ENCODE assay signal across 21 mouse cellular contexts in the genomic region with DNA sequence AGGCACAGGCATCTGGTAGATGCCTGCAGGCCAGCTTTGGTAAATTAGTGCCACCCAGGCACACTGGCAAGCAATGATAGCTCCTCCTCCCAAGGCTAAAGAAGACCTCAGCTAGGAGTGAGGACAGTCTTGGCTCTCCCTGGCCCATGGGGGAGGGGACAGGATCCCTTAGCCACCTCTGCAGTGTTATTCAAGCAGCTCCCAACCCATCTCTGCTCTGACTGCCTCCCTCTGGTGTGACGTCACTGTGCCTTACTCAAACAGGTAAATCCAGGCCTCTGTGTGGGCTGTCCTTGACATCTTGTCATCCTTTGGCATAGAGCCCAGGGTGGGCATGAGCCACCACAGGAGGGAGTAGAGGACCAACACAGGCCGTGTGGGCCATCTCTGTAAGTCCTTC. TPM values are rescaled to one million over a fixed set of nuclear protein-coding genes. Genes with fewer than 3 reads are reported as not detected.
DNase-seq lines count a peak whose midpoint lies in the region; ATAC-seq lines count a peak whose summit lies in the region.
"Had no signal": no experiment of that assay in that cellular context is flagged by ENCODE, and none has a peak within 500 bp of the region (broad histone marks: within the 10 kb centered on the region; RNA-seq: fewer than 3 reads in every experiment).

No protein-coding gene starts in this region.

- intact Hi-C loops in gastrocnemius, postnatal 36 days (cut with DNase I) = loop anchor here (1.0 kb wide), 1 partner anchor 97 kb away; no protein-coding TSS in a partner anchor

- WGBS in heart, embryonic 12.5 days = 30% methylated on average over 2 of the region's 2 CpGs
- 41% methylated on average over 2 of the region's 2 CpGs for WGBS in embryonic facial prominence, embryonic 14.5 days

- ATAC-seq in heart, embryonic 12.5 days (ENCODE audit: insufficient number of reproducible peaks, low FRiP score) = peak; percentile 30; the same call in 1 of the 2 replicates
- ATAC-seq in embryonic facial prominence, embryonic 14.5 days (ENCODE audit: low read depth) = no peak
- ATAC-seq: activated CD4-positive, CD25-positive, alpha-beta regulatory T cell, adult 4 months; forebrain, embryonic 16.5 days; inflammation-experienced regulatory T-cells, adult 6 months; liver, postnatal 0 days had no signal

- H3K4me1 ChIP-seq in heart, embryonic 12.5 days (replicated peaks) = 0 out of 2 replicates have a peak, but pooled peaks cover 3% of the 10 kb centered on the region
- H3K4me1 ChIP-seq in embryonic facial prominence, embryonic 14.5 days (ENCODE audit: control insufficient read depth, insufficient read depth, low read length) = peaks cover 8% of the 10 kb centered on the region; the same call in 1 of the 2 replicates

- H3K9ac ChIP-seq in heart, embryonic 12.5 days = no peak overlapping the region
- H3K9ac ChIP-seq in embryonic facial prominence, embryonic 14.5 days (ENCODE audit: low read depth, low read length) = no peak overlapping the region
- H3K9ac ChIP-seq: kidney, embryonic 15.5 days; liver, postnatal 0 days; neural tube, embryonic 12.5 days; stomach, embryonic 15.5 days had no signal

- no peak overlapping the region for H3K27ac ChIP-seq in heart, embryonic 12.5 days (ENCODE audit: poor library complexity, severe bottlenecking)
- no peak overlapping the region for H3K27ac ChIP-seq in embryonic facial prominence, embryonic 14.5 days (replicated peaks; ENCODE audit: low read depth, low read length)
- H3K27ac ChIP-seq: gastrocnemius, adult 2 months; kidney, embryonic 15.5 days; neural tube, embryonic 12.5 days; stomach, embryonic 15.5 days had no signal

- no peaks in the 10 kb centered on the region for H3K9me3 ChIP-seq in heart, embryonic 12.5 days (replicated peaks)
- H3K9me3 ChIP-seq in embryonic facial prominence, embryonic 14.5 days (ENCODE audit: control insufficient read depth, low read length) = no peaks in the 10 kb centered on the region
- H3K9me3 ChIP-seq: kidney, embryonic 15.5 days; neural tube, embryonic 12.5 days; stomach, embryonic 15.5 days had no signal

- no peak overlapping the region for H3K4me3 ChIP-seq in heart, embryonic 12.5 days
- no peak overlapping the region for H3K4me3 ChIP-seq in embryonic facial prominence, embryonic 14.5 days (ENCODE audit: low read depth, low read length)
- H3K4me3 ChIP-seq: gastrocnemius, adult 2 months; kidney, embryonic 15.5 days; neural tube, embryonic 12.5 days; stomach, embryonic 15.5 days had no signal

- H3K4me2 ChIP-seq in heart, embryonic 12.5 days = no peak overlapping the region
- H3K4me2 ChIP-seq in embryonic facial prominence, embryonic 14.5 days (ENCODE audit: low read depth, low read length) = no peak overlapping the region
- H3K4me2 ChIP-seq: kidney, embryonic 15.5 days; neural tube, embryonic 12.5 days; stomach, embryonic 15.5 days had no signal

- DNase-seq in adrenal gland, adult 2 months = peak; percentile 52
- DNase-seq in adrenal gland, postnatal 4 days (ENCODE audit: low spot score in 2 of 2) = no peak
- DNase-seq in heart, adult 18-20 months = no peak
- peak; percentile 41 for DNase-seq in ovary, adult 18-20 months (ENCODE audit: low spot score)
- no peak for DNase-seq in ovary, postnatal 10 days (ENCODE audit: low spot score)
- DNase-seq in embryonic facial prominence, embryonic 14.5 days (ENCODE audit: low spot score) = peak; percentile 63
- DNase-seq in gastrocnemius, postnatal 36 days = no peak
- DNase-seq: gastrocnemius, adult 2 months; heart, postnatal 36 days; liver, postnatal 0 days; lung, postnatal 4 days; right cerebral cortex, adult 18-20 months; spleen, adult 18-20 months; thymus, postnatal 4 days had no signal

- peaks cover 30% of the 10 kb centered on the region for H3K27me3 ChIP-seq in heart, embryonic 12.5 days (replicated peaks)
- no peaks in the 10 kb centered on the region for H3K27me3 ChIP-seq in embryonic facial prominence, embryonic 14.5 days (replicated peaks; ENCODE audit: control insufficient read depth, insufficient read depth, low read length)
- H3K27me3 ChIP-seq: stomach, embryonic 15.5 days had no signal

- H3K36me3 ChIP-seq in heart, embryonic 12.5 days = no peaks in the 10 kb centered on the region
- H3K36me3 ChIP-seq in embryonic facial prominence, embryonic 14.5 days (ENCODE audit: control insufficient read depth, insufficient read depth, low read length) = no peaks in the 10 kb centered on the region
- H3K36me3 ChIP-seq: kidney, embryonic 15.5 days; neural tube, embryonic 12.5 days; stomach, embryonic 15.5 days had no signal

RNA-seq across cellular contexts. Expression of gene Foxo6, which starts 59.9 kb away (rescaled TPM):
- total RNA-seq in adrenal gland, adult 2 months (2021) = 1 to 10 TPM in 1 of 2 experiments, under 1 TPM in 1; 0.58 to 2.8 TPM
- polyA plus RNA-seq in adrenal gland, adult 2 months (2012; rRNA removed) = 2.2 and 3.6 TPM in 2 replicates
- total RNA-seq in adrenal gland, postnatal 4 days (2021) = 1 to 10 TPM; 4.4 to 4.5 TPM
- 0.06 and 0.08 TPM in 2 replicates for polyA plus RNA-seq in heart, embryonic 12.5 days (2016; fragmentation: Nextera tagmentation; extraction: Ambion mirVana)
- 1 to 10 TPM; 2.2 to 2.7 TPM for total RNA-seq in heart, adult 18-20 months (2021)
- 0.47 and 0.72 TPM in 2 replicates for polyA plus RNA-seq in embryonic facial prominence, embryonic 14.5 days (2014; fragmentation: Nextera tagmentation; extraction: Ambion mirVana)
- total RNA-seq in gastrocnemius, postnatal 36 days (2021) = 1 to 10 TPM; 6.4 to 8.2 TPM
- polyA plus RNA-seq: activated CD4-positive, CD25-positive, alpha-beta regulatory T cell, adult 4 months; inflammation-experienced regulatory T-cells, adult 6 months; liver, postnatal 0 days had no signal

Comparison
In these comparisons a context has a peak if more than half of its experiments do, and no peak if none do; other contexts are left out.
1. DNase-seq: peak in adrenal gland, adult 2 months (single experiment), ovary, adult 18-20 months (single experiment) and embryonic facial prominence, embryonic 14.5 days (single experiment); none in adrenal gland, postnatal 4 days (0 of 2), heart, adult 18-20 months (0 of 2), ovary, postnatal 10 days (single experiment) and gastrocnemius, postnatal 36 days (0 of 2).